Mouse (Mus musculus) stomach, postnatal 0 days (tissue): ENCODE data around the gene Jdp2. TPM values are rescaled to one million over a fixed set of nuclear protein-coding genes. Genes with fewer than 3 reads are reported as not detected.

Experiments
- ATAC-seq: fragments of 200-750 bp; cut with Nextera tagmentation; 2 replicates; pipeline ENCODE4 v1.8.0; 2017; ENCODE audit not compliant: low FRiP score, low TSS enrichment
- DNase-seq: peaks from one replicate; pipeline ENCODE4 v3.0.0-alpha.2; 2016; ENCODE audit warnings: low spot score
- H3K27ac ChIP-seq: fragments of 300-500 bp; sonication (generic); replicated peaks from 2 replicates; pipeline ENCODE4 v1.5.1; 2014; ENCODE audit warnings: mild to moderate bottlenecking, control low read depth
- H3K27me3 ChIP-seq: fragments of 300-500 bp; sonication (generic); 2 replicates; pipeline ENCODE4 v1.6.1; 2014; ENCODE audit warnings: low read length; ENCODE audit not compliant: control insufficient read depth, insufficient read depth
- H3K36me3 ChIP-seq: fragments of 300-500 bp; sonication (generic); 2 replicates; pipeline ENCODE4 v1.6.1; 2014; ENCODE audit warnings: low read length, mixed read lengths; ENCODE audit not compliant: control insufficient read depth, insufficient read depth
- H3K4me1 ChIP-seq: fragments of 300-500 bp; sonication (generic); replicated peaks from 2 replicates; pipeline ENCODE4 v1.6.1; 2014; ENCODE audit warnings: antibody characterized with exemption; ENCODE audit not compliant: control insufficient read depth, insufficient read depth
- H3K4me2 ChIP-seq: fragments of 300-500 bp; sonication (generic); replicated peaks from 2 replicates; pipeline ENCODE4 v1.6.1; 2014; ENCODE audit warnings: low read depth, mild to moderate bottlenecking, control low read depth, moderate library complexity
- H3K4me3 ChIP-seq: fragments of 300-500 bp; sonication (generic); 2 replicates; pipeline ENCODE4 v1.5.1; 2014; ENCODE audit warnings: low read depth, low read length, control low read depth
- H3K9ac ChIP-seq: fragments of 300-500 bp; sonication (generic); 2 replicates; pipeline ENCODE4 v1.6.1; 2014; ENCODE audit warnings: mild to moderate bottlenecking, low read length, control low read depth, mixed read lengths
- H3K9me3 ChIP-seq: fragments of 300-500 bp; sonication (generic); 2 replicates; pipeline ENCODE4 v1.6.1; 2016; ENCODE audit warnings: low read length; ENCODE audit not compliant: control insufficient read depth
- CTCF ChIP-seq: IDR thresholded peaks from 2 replicates; pipeline ENCODE4 v1.5.1; 2016; ENCODE audit warnings: antibody characterized with exemption, low read depth, mild to moderate bottlenecking, moderate library complexity
- EP300 ChIP-seq: optimal IDR thresholded peaks from 2 replicates; pipeline ENCODE3; 2016; ENCODE audit warnings: antibody characterized with exemption
- WGBS: fragments of 180-500 bp; shearing (Covaris S2); extraction: QIAGEN DNeasy Blood & Tissue Kit; methylation state at CpG from one replicate; pipeline ENCODE4 v1.1.7; 2014; 5-methylcytosine and 5-hydroxymethylcytosine counted together
- polyA plus RNA-seq: library from polyadenylated mRNA; unstranded; fragments of >200 nt; fragmentation: Nextera tagmentation; extraction: Ambion mirVana; gene quantifications from 2 replicates; pipeline ENCODE4 v1.2.1, GENCODE M21; 2015

The Jdp2 gene
- polyA plus RNA-seq, 1 experiment from 2014 or later: 0.65 TPM

DNA sequence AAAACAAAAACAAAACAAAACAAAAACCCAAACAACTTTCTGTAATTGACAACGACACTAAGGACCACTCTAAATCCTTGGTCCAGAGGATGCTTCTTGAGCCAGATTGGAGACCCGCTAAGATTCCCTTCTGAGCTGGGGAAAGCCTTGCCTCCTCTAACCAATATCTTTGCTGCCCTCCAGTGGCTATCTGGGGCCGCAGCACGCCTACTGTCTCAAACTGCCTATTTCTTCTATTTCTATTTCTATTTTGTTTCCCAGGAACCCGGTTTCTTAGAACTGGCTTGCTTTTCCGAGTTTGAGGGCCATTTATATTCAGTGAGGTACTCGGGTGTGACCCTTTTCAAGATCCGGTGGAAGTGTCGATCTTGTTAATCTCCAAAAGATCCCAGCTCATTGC is 64.1 kb downstream of the Jdp2 start:
- Histone ChIP-seq H3K36me3 (no peaks in the 10 kb centered on the region), H3K4me2 (peak overlapping the region; percentile 11; the same call in 1 of the 2 replicates), H3K27me3 (no peaks in the 10 kb centered on the region), H3K4me1 (no peaks in the 10 kb centered on the region), H3K9me3 (no peaks in the 10 kb centered on the region), H3K4me3 (no peak overlapping the region), H3K9ac (no peak overlapping the region), H3K27ac (no peak overlapping the region)
- WGBS: 3% methylated on average over 9 of the region's 9 CpGs
- peak; percentile 49; the same call in 1 of the 2 replicates for ATAC-seq
- TF ChIP-seq EP300: no peak
- peak; percentile 92 for TF ChIP-seq CTCF
- peak; percentile 74 for DNase-seq

- TF ChIP-seq CTCF (no peak), EP300 (no peak)
- WGBS: 82% methylated on average over 8 of the region's 8 CpGs
- no peaks in the 10 kb centered on the region for H3K4me1 ChIP-seq
- H3K27ac ChIP-seq: no peak overlapping the region
- DNase-seq (no peak), ATAC-seq (no peak)
- no peaks in the 10 kb centered on the region for H3K36me3 ChIP-seq
- no peak overlapping the region for H3K4me2 ChIP-seq
- no peaks in the 10 kb centered on the region for H3K27me3 ChIP-seq
- H3K4me3 ChIP-seq: no peak overlapping the region
- no peak overlapping the region for H3K9ac ChIP-seq
- no peaks in the 10 kb centered on the region for H3K9me3 ChIP-seq
Measured at GRCm38 (mm10) chr12:85666112-85666511, 67.3 kb downstream of the Jdp2 start.

DNA sequence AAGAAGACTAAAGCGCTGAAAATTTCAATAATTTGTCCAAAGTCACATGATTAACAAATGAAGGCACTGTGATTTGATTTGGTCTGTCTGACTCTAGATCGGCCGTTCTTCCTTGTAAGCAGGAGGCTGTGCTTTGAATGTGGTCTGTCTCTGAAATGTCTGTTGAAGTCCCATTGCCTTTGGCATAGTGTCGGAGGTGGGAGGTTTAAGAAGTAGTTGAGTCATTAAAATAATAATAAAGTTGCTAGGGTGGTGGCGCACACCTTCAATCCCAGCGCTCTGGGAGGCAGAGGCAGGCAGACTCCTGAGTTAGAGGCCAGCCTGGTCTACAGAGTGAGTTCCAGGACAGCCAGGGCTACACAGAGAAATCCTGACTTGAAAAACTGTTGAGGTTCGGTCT is 68.2 kb downstream of the Jdp2 start:
- Histone ChIP-seq H3K4me2 (no peak overlapping the region), H3K36me3 (no peaks in the 10 kb centered on the region), H3K9ac (no peak overlapping the region), H3K27me3 (no peaks in the 10 kb centered on the region), H3K9me3 (no peaks in the 10 kb centered on the region), H3K4me3 (no peak overlapping the region), H3K27ac (no peak overlapping the region), H3K4me1 (no peaks in the 10 kb centered on the region)
- TF ChIP-seq CTCF (no peak), EP300 (no peak)
- no peak for DNase-seq
- ATAC-seq: no peak
- 97% methylated on average over 7 of the region's 7 CpGs for WGBS

DNA sequence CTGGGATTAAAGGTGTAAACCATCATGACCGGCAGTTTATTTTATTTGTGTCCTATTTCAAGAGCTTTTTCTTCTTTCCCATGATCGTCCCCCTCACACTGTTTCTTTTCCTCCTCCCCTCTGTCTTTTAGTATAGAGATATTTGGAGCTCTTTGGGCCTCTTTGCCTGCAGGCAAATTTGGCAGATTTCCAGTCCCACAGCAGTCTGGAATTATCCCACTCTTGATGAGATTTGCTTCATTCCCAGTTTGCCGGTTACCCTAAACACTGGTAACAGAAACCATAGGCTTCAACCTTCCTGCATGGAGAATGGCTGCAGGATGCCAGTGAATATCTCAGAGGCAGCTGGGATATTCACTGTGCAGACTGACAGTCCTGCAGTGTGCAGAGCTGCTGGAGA is 69.9 kb downstream of the Jdp2 start:
- no peak for ATAC-seq

DNA sequence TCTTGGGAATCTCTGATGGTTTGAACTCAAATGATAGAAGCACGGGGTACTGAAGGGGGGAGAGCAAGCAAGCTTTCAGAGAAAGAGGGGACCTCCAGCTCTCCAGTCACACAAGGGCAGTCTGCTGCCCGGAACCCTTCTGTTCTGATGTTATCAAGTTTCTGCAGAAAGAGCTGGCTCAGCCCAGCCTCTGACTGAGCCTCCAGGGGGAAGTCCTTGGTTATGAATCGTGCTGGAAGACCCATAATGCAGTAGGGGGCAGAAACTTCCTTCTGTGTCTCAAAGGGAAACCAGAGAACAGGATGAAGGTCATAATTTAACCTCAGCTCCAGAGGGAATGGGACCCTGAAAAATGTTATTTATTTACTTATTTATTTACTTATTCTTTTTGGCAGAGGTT is 71.3 kb downstream of the Jdp2 start:
- no peaks in the 10 kb centered on the region for H3K27me3 ChIP-seq
- no peak for DNase-seq
- no peaks in the 10 kb centered on the region for H3K4me1 ChIP-seq
- WGBS: 66% methylated on average over 3 of the region's 3 CpGs
- H3K27ac ChIP-seq: no peak overlapping the region
- no peak overlapping the region for H3K4me2 ChIP-seq
- no peak for ATAC-seq
- TF ChIP-seq CTCF (peak; percentile 25; the same call in 1 of the 2 replicates), EP300 (no peak)
- H3K36me3 ChIP-seq: no peaks in the 10 kb centered on the region
- H3K9me3 ChIP-seq: no peaks in the 10 kb centered on the region
- no peak overlapping the region for H3K9ac ChIP-seq
- H3K4me3 ChIP-seq: no peak overlapping the region

More for the DNA sequence above, 69.9 kb downstream of the Jdp2 start:
- WGBS: 30% methylated on average over 3 of the region's 3 CpGs
- H3K4me3 ChIP-seq: no peak overlapping the region
- H3K36me3 ChIP-seq: no peaks in the 10 kb centered on the region
- H3K4me2 ChIP-seq: no peak overlapping the region
- no peak overlapping the region for H3K9ac ChIP-seq
- no peaks in the 10 kb centered on the region for H3K9me3 ChIP-seq
- no peak for TF ChIP-seq EP300
- TF ChIP-seq CTCF: no peak
- no peaks in the 10 kb centered on the region for H3K27me3 ChIP-seq
- no peak overlapping the region for H3K27ac ChIP-seq
- DNase-seq: no peak
- H3K4me1 ChIP-seq: no peaks in the 10 kb centered on the region

DNA sequence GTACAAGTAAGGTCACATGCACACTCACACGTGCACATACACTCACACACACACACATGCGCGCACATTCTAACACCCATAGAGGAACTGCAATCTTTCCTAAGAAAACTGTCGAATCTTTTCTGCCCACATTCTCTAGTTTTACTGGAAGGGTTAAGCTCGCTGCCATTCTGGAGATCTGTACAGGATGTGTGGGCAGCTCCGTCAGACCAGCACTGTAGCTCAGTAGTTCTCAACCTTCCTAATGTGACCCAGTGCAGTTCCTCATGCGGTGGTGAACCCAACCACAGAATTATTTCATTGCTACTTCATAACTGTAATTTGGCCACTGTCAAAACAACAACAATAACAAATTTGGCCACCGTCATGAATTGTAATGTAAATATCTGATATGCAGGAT is 75.1 kb downstream of the Jdp2 start:
- Histone ChIP-seq H3K4me2 (no peak overlapping the region), H3K9me3 (no peaks in the 10 kb centered on the region), H3K4me1 (no peaks in the 10 kb centered on the region), H3K36me3 (no peaks in the 10 kb centered on the region), H3K27me3 (no peaks in the 10 kb centered on the region), H3K27ac (no peak overlapping the region), H3K4me3 (no peak overlapping the region), H3K9ac (no peak overlapping the region)
- no peak for DNase-seq
- no peak for TF ChIP-seq CTCF
- no peak for TF ChIP-seq EP300
- WGBS: 83% methylated on average over 8 of the region's 8 CpGs
- ATAC-seq: no peak

DNA sequence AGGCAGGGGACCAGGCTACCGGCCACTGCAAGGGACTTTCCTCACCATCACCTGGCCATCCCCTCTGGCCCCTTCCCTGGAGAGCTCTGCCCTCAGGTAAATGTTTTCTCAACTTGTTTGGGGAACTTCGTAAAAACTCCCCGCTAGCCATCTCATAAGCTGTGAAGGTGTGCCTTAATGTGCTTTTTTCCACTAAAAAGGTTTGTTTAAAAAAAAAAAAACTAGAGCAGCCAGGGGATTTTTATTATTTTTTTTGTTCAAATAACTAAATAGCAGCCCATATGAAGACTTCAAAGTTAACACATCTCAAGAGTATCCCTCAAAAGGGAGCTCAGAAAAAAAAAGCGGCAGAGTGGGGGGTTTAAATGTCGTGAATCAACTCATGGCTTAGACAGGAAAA is 80.3 kb downstream of the Jdp2 start:
- TF ChIP-seq EP300 (no peak), CTCF (no peak)

More for the DNA sequence above, 80.3 kb downstream of the Jdp2 start:
- Histone ChIP-seq H3K4me1 (no peaks in the 10 kb centered on the region), H3K9ac (no peak overlapping the region), H3K4me2 (no peak overlapping the region), H3K4me3 (no peak overlapping the region), H3K9me3 (no peaks in the 10 kb centered on the region), H3K27me3 (no peaks in the 10 kb centered on the region), H3K27ac (no peak overlapping the region), H3K36me3 (no peaks in the 10 kb centered on the region)
- 80% methylated on average over 5 of the region's 5 CpGs for WGBS
- no peak for ATAC-seq
- DNase-seq: no peak
